Mouse (Mus musculus) MEL (cell line): ENCODE measurements around the gene Atp5d. TPM values are rescaled to one million over a fixed set of nuclear protein-coding genes. Genes with fewer than 3 reads are reported as not detected.
A peak's percentile ranks its signal among the peaks of the same experiment; 100 is the strongest.

Experiments
- DNase-seq: peaks from one replicate; pipeline ENCODE4 v3.0.0; 2011; ENCODE audit warnings: low read depth, low spot score
- H3K27ac ChIP-seq: 2 replicates; pipeline ENCODE4 v1.5.1; 2012; ENCODE audit warnings: low read depth, mild to moderate bottlenecking, control low read depth, low read length, moderate library complexity; ENCODE audit not compliant: control insufficient read depth
- H3K27me3 ChIP-seq, 2 experiments: fragments of 150-350 bp in 1 of 2; sonication (generic) in 1 of 2; 2 replicates each; pipeline ENCODE4 v1.6.1; 2012; ENCODE audit warnings: low read length in 2 of 2, mild to moderate bottlenecking in 2 of 2, improper control_type of control experiment in 1 of 2, moderate library complexity in 1 of 2; ENCODE audit not compliant: insufficient read depth in 2 of 2, control insufficient read depth in 1 of 2
- H3K36me3 ChIP-seq, 2 experiments: 2 replicates each; pipeline ENCODE4 v1.6.1; 2012 to 2014; ENCODE audit warnings: low read length in 2 of 2, improper control_type of control experiment in 1 of 2, inconsistent platforms in 1 of 2, mild to moderate bottlenecking in 1 of 2; ENCODE audit not compliant: insufficient read depth in 2 of 2, control insufficient read depth in 1 of 2
- H3K4me1 ChIP-seq, 2 experiments: fragments of 150-350 bp in 1 of 2; sonication (generic) in 1 of 2; 2 replicates each; pipeline ENCODE4 v1.6.1; 2012; ENCODE audit warnings: low read length in 2 of 2, improper control_type of control experiment in 1 of 2, mild to moderate bottlenecking in 1 of 2; ENCODE audit not compliant: insufficient read depth in 2 of 2, control insufficient read depth in 1 of 2
- H3K4me3 ChIP-seq, 2 experiments: fragments of 150-350 bp in 1 of 2; sonication (generic) in 1 of 2; 2 replicates each; pipeline ENCODE4 v1.5.1; 2012; ENCODE audit warnings: low read depth in 2 of 2, low read length in 2 of 2, mild to moderate bottlenecking in 2 of 2, moderate library complexity in 2 of 2, control low read depth in 1 of 2, improper control_type of control experiment in 1 of 2; ENCODE audit not compliant: control insufficient read depth in 1 of 2, insufficient read depth in 1 of 2
- H3K79me2 ChIP-seq: 2 replicates; pipeline ENCODE4 v1.6.1; 2012; ENCODE audit warnings: mild to moderate bottlenecking, low read length, moderate library complexity; ENCODE audit not compliant: control insufficient read depth, poor library complexity, insufficient read depth
- H3K9ac ChIP-seq: 2 replicates; pipeline ENCODE4 v1.6.1; 2012; ENCODE audit warnings: low read depth, mild to moderate bottlenecking, control low read depth, low read length, moderate library complexity; ENCODE audit not compliant: control insufficient read depth, poor library complexity, severe bottlenecking
- H3K9me3 ChIP-seq: fragments of 150-350 bp; sonication (generic); replicated peaks from 2 replicates; pipeline ENCODE4 v1.6.1; 2012; ENCODE audit warnings: mild to moderate bottlenecking, low read length, improper control_type of control experiment, moderate library complexity; ENCODE audit not compliant: insufficient read depth
- BHLHE40 ChIP-seq: IDR thresholded peaks from 2 replicates; pipeline ENCODE4 v1.6.1; 2012; ENCODE audit warnings: low read depth, mild to moderate bottlenecking, inconsistent platforms, low read length, improper control_type of control experiment, borderline replicate concordance
- CHD2 ChIP-seq: IDR thresholded peaks from 2 replicates; pipeline ENCODE4 v1.6.1; 2011; ENCODE audit warnings: low read length, improper control_type of control experiment
- CTCF ChIP-seq, 3 experiments: IDR thresholded peaks in 2 of 3; conservative IDR thresholded peaks in 1 of 3; 2 replicates each; pipeline ENCODE4 v1.5.1; 2011 to 2012; ENCODE audit warnings: low read length in 3 of 3, low read depth in 2 of 3, mild to moderate bottlenecking in 2 of 3, improper control_type of control experiment in 1 of 3, inconsistent platforms in 1 of 3, mixed read lengths in 1 of 3, moderate library complexity in 1 of 3; ENCODE audit not compliant: control insufficient read depth in 1 of 3, insufficient read depth in 1 of 3, poor library complexity in 1 of 3, severe bottlenecking in 1 of 3
- E2F4 ChIP-seq: IDR thresholded peaks from 2 replicates; pipeline ENCODE4 v1.6.1; 2011; ENCODE audit warnings: low read depth, low read length, improper control_type of control experiment, borderline replicate concordance
- ELF1 ChIP-seq: IDR thresholded peaks from 2 replicates; pipeline ENCODE4 v1.6.1; 2014; ENCODE audit warnings: low read depth, mild to moderate bottlenecking, inconsistent platforms, low read length, improper control_type of control experiment, moderate library complexity
- EP300 ChIP-seq, 2 experiments: IDR thresholded peaks; 2 replicates each; pipeline ENCODE4 v1.6.1; 2011; ENCODE audit warnings: improper control_type of control experiment in 2 of 2, low read length in 2 of 2, low read depth in 1 of 2, mild to moderate bottlenecking in 1 of 2
- GATA1 ChIP-seq: IDR thresholded peaks from 2 replicates; pipeline ENCODE4 v1.6.1; 2011; ENCODE audit warnings: low read depth, low read length, improper control_type of control experiment
- HCFC1 ChIP-seq: IDR thresholded peaks from 2 replicates; pipeline ENCODE4 v1.6.1; 2012; ENCODE audit warnings: low read depth, mild to moderate bottlenecking, inconsistent platforms, low read length, improper control_type of control experiment, moderate library complexity
- MAFK ChIP-seq: IDR thresholded peaks from 2 replicates; pipeline ENCODE4 v1.6.1; 2011; ENCODE audit warnings: low read depth, mild to moderate bottlenecking, low read length, improper control_type of control experiment, borderline replicate concordance
- MAX ChIP-seq: IDR thresholded peaks from 2 replicates; pipeline ENCODE4 v1.6.1; 2011; ENCODE audit warnings: low read length, improper control_type of control experiment
- MEF2A ChIP-seq: IDR thresholded peaks from 2 replicates; pipeline ENCODE4 v1.6.1; 2014; ENCODE audit warnings: low read depth, mild to moderate bottlenecking, inconsistent platforms, low read length, improper control_type of control experiment; ENCODE audit not compliant: poor library complexity, insufficient replicate concordance, severe bottlenecking; ENCODE audit errors: extremely low read depth
- MXI1 ChIP-seq: IDR thresholded peaks from 2 replicates; pipeline ENCODE4 v1.6.1; 2011; ENCODE audit warnings: mild to moderate bottlenecking, low read depth, low read length, improper control_type of control experiment
- MYB ChIP-seq: IDR thresholded peaks from 2 replicates; pipeline ENCODE4 v1.6.1; 2011; ENCODE audit warnings: mild to moderate bottlenecking, low read depth, low read length, improper control_type of control experiment
- POLR2A ChIP-seq, 2 experiments: IDR thresholded peaks; 2 replicates each; pipeline ENCODE4 v1.6.1; 2011 to 2012; ENCODE audit warnings: low read length in 2 of 2, mild to moderate bottlenecking in 2 of 2, control low read depth in 1 of 2, improper control_type of control experiment in 1 of 2, low read depth in 1 of 2, moderate library complexity in 1 of 2; ENCODE audit not compliant: control insufficient read depth in 1 of 2, insufficient read depth in 1 of 2, poor library complexity in 1 of 2
- RAD21 ChIP-seq: IDR thresholded peaks from 2 replicates; pipeline ENCODE4 v1.6.1; 2011; ENCODE audit warnings: mild to moderate bottlenecking, low read depth, low read length, improper control_type of control experiment
- SMC3 ChIP-seq: IDR thresholded peaks from 2 replicates; pipeline ENCODE4 v1.6.1; 2011; ENCODE audit warnings: low read depth, low read length, improper control_type of control experiment
- TAL1 ChIP-seq: IDR thresholded peaks from 2 replicates; pipeline ENCODE4 v1.6.1; 2012; ENCODE audit warnings: mild to moderate bottlenecking, inconsistent platforms, low read length, moderate library complexity, mixed read lengths
- UBTF ChIP-seq: IDR thresholded peaks from 2 replicates; pipeline ENCODE4 v1.6.1; 2012; ENCODE audit warnings: low read depth, mild to moderate bottlenecking, inconsistent platforms, low read length, improper control_type of control experiment, moderate library complexity, borderline replicate concordance; ENCODE audit not compliant: insufficient read depth
- USF1 ChIP-seq: IDR thresholded peaks from 2 replicates; pipeline ENCODE4 v1.6.1; 2014; ENCODE audit warnings: low read depth, mild to moderate bottlenecking, inconsistent platforms, low read length, improper control_type of control experiment, moderate library complexity
- USF2 ChIP-seq, 2 experiments: IDR thresholded peaks; 2 replicates each; pipeline ENCODE4 v1.6.1; 2011 to 2012; ENCODE audit warnings: improper control_type of control experiment in 2 of 2, low read length in 2 of 2, borderline replicate concordance in 1 of 2, inconsistent platforms in 1 of 2, low read depth in 1 of 2, mild to moderate bottlenecking in 1 of 2; ENCODE audit not compliant: insufficient read depth in 1 of 2
- ZC3H11A ChIP-seq: IDR thresholded peaks from 2 replicates; pipeline ENCODE4 v1.6.1; 2012; ENCODE audit warnings: low read depth, mild to moderate bottlenecking, inconsistent platforms, low read length, improper control_type of control experiment
- ZKSCAN1 ChIP-seq: IDR thresholded peaks from 2 replicates; pipeline ENCODE4 v1.6.1; 2012; ENCODE audit warnings: low read depth, mild to moderate bottlenecking, inconsistent platforms, low read length, improper control_type of control experiment, moderate library complexity
- ZMIZ1 ChIP-seq: IDR thresholded peaks from 2 replicates; pipeline ENCODE4 v1.6.1; 2012; ENCODE audit warnings: low read depth, mild to moderate bottlenecking, inconsistent platforms, low read length, improper control_type of control experiment, moderate library complexity
- polyA plus RNA-seq, 2 experiments: library from polyadenylated mRNA; stranded (reverse) in 1 of 2; unstranded in 1 of 2; fragments of >175 nt in 1 of 2; fragments of >200 nt in 1 of 2; gene quantifications; 2 replicates each; pipeline versions ENCODE4 v1.2.1 to v1.2.4; 2012; ENCODE audit warnings: low replicate concordance in 2 of 2, low read depth in 1 of 2; ENCODE audit not compliant: insufficient read length in 2 of 2, insufficient read depth in 1 of 2, missing spikeins in 1 of 2
- total RNA-seq: library from RNA; depleted of rRNA; stranded (reverse); fragments of 300-350 nt; gene quantifications from 2 replicates; pipeline ENCODE4 v1.2.3, GENCODE M21; 2012

Gene Atp5d
- total and polyA plus RNA-seq, 3 experiments = 300 to 657 (median 308) TPM

GRCm38 (mm10) chr10:80116927-80117691 lies 21.3 kb upstream of the Atp5d start (continued):
- TF ChIP-seq ELF1 (no peak), EP300 (IDR thresholded peaks at IDR 0.05; ENCODE audit: low read depth in 1 of 2, low read length in 2 of 2) (peak in 1 of 2 experiments; percentile 47; a peak in 2 of 4 replicates), ZC3H11A (no peak)

GRCm38 (mm10) chr10:80117736-80118135 lies 20.7 kb upstream of the Atp5d start:
- DNase-seq = no peak
- H3K27ac ChIP-seq = peak overlapping the region; percentile 71; the same call in 1 of the 2 replicates

GRCm38 (mm10) chr10:80118552-80118951 lies 19.9 kb upstream of the Atp5d start:
- Histone ChIP-seq H3K4me3 (no peak overlapping the region), H3K9me3 (no peaks in the 10 kb centered on the region), H3K79me2 (peaks cover 78% of the 10 kb centered on the region), H3K27ac (no peak overlapping the region), H3K4me1 (peaks cover 0 to 18% of the 10 kb centered on the region in 2 experiments; a peak in 3 of 4 replicates), H3K9ac (peak overlapping the region; percentile 5; the same call in 1 of the 2 replicates), H3K27me3 (no peaks in the 10 kb centered on the region), H3K36me3 (peaks cover 2 to 17% of the 10 kb centered on the region in 2 experiments; a peak in 3 of 4 replicates)
- TF ChIP-seq POLR2A (IDR thresholded peaks at IDR 0.05; ENCODE audit: control insufficient read depth in 1 of 2, insufficient read depth in 1 of 2, low read depth in 1 of 2, low read length in 2 of 2, poor library complexity in 1 of 2) (no peak), E2F4 (no peak), GATA1 (no peak), CTCF (IDR thresholded peaks at IDR 0.05 in 2 of 3, conservative IDR thresholded peaks at IDR 0.05 in 1 of 3; ENCODE audit: control insufficient read depth in 1 of 3, insufficient read depth in 1 of 3, low read depth in 2 of 3, low read length in 3 of 3, poor library complexity in 1 of 3, severe bottlenecking in 1 of 3) (no peak), SMC3 (no peak), USF1 (no peak), ZKSCAN1 (no peak), ZC3H11A (no peak), RAD21 (no peak), USF2 (IDR thresholded peaks at IDR 0.05; ENCODE audit: borderline replicate concordance in 1 of 2, insufficient read depth in 1 of 2, low read depth in 1 of 2, low read length in 2 of 2) (no peak), MYB (no peak), EP300 (IDR thresholded peaks at IDR 0.05; ENCODE audit: low read depth in 1 of 2, low read length in 2 of 2) (no peak)
- no peak for DNase-seq

More at GRCm38 (mm10) chr10:80117736-80118135, 20.7 kb upstream of the Atp5d start:
- Histone ChIP-seq H3K79me2 (peaks cover 72% of the 10 kb centered on the region), H3K4me3 (peak overlapping the region; percentile 69 to 84), H3K4me1 (peaks cover 0 to 18% of the 10 kb centered on the region in 2 experiments; a peak in 3 of 4 replicates), H3K27me3 (no peaks in the 10 kb centered on the region), H3K36me3 (peaks cover 2 to 17% of the 10 kb centered on the region in 2 experiments; a peak in 3 of 4 replicates), H3K9me3 (no peaks in the 10 kb centered on the region), H3K9ac (peak overlapping the region; percentile 98)
- TF ChIP-seq MAX = no peak
- no peak for TF ChIP-seq CHD2
- TF ChIP-seq ZMIZ1 = no peak
- no peak for TF ChIP-seq TAL1
- TF ChIP-seq MEF2A = no peak
- TF ChIP-seq HCFC1 = no peak
- TF ChIP-seq UBTF = no peak
- TF ChIP-seq MAFK = no peak
- TF ChIP-seq ZKSCAN1 = no peak
- TF ChIP-seq MXI1 = no peak; the same call in 1 of the 2 replicates
- no peak for TF ChIP-seq USF1
- TF ChIP-seq BHLHE40 = no peak
